Mouse (Mus musculus) limb, embryonic 11.5 days (tissue): ENCODE measurements at regions not wholly inside any gene's neighbourhood (a gene's known extent, or its start where the extent isn't known, plus 50 kb on each side); places are given as distances from the start of the nearest gene placed in this dataset.

Experiments
- ATAC-seq: fragments of 200-750 bp; cut with Nextera tagmentation; 2 replicates; pipeline ENCODE4 v1.8.0; 2017; ENCODE audit warnings: low read depth; ENCODE audit not compliant: insufficient number of reproducible peaks, low FRiP score, low TSS enrichment
- DNase-seq: peaks from one replicate; pipeline ENCODE4 v3.0.0-alpha.2; 2015; ENCODE audit warnings: low spot score
- H3K27ac ChIP-seq: fragments of 300-500 bp; sonication (generic); replicated peaks from 2 replicates; pipeline ENCODE4 v1.5.1; 2014; ENCODE audit warnings: low read depth, mild to moderate bottlenecking, low read length
- H3K27me3 ChIP-seq: fragments of 300-500 bp; sonication (generic); 2 replicates; pipeline ENCODE4 v1.6.1; 2014; ENCODE audit warnings: mild to moderate bottlenecking, low read length, mixed read lengths; ENCODE audit not compliant: control insufficient read depth, insufficient read depth
- H3K36me3 ChIP-seq: fragments of 300-500 bp; sonication (generic); 2 replicates; pipeline ENCODE4 v1.6.1; 2014; ENCODE audit warnings: mild to moderate bottlenecking, low read length, moderate library complexity, mixed read lengths; ENCODE audit not compliant: control insufficient read depth, insufficient read depth
- H3K4me1 ChIP-seq: fragments of 300-500 bp; sonication (generic); 2 replicates; pipeline ENCODE4 v1.6.1; 2014; ENCODE audit warnings: low read length, mixed read lengths; ENCODE audit not compliant: control insufficient read depth, insufficient read depth
- H3K4me2 ChIP-seq: fragments of 300-500 bp; sonication (generic); 2 replicates; pipeline ENCODE4 v1.6.1; 2014; ENCODE audit warnings: low read depth, mild to moderate bottlenecking, moderate library complexity; ENCODE audit not compliant: severe bottlenecking
- H3K4me3 ChIP-seq: fragments of 300-500 bp; sonication (generic); 2 replicates; pipeline ENCODE4 v1.5.1; 2014; ENCODE audit warnings: low read depth, low read length
- H3K9ac ChIP-seq: fragments of 300-500 bp; sonication (generic); 2 replicates; pipeline ENCODE4 v1.6.1; 2014; ENCODE audit warnings: mild to moderate bottlenecking, low read length
- H3K9me3 ChIP-seq: fragments of 300-500 bp; sonication (generic); 2 replicates; pipeline ENCODE4 v1.6.1; 2016; ENCODE audit warnings: low read length; ENCODE audit not compliant: control insufficient read depth
- whole genome bisulfite sequencing: fragments of 180-500 bp; shearing (Covaris S2); extraction: QIAGEN DNeasy Blood & Tissue Kit; methylation state at CpG from one replicate; pipeline ENCODE4 v1.1.7; 2014; 5-methylcytosine and 5-hydroxymethylcytosine counted together

- no peaks in the 10 kb centered on the region for H3K9me3 ChIP-seq
- H3K4me1 ChIP-seq = no peaks in the 10 kb centered on the region
- no peak overlapping the region for H3K27ac ChIP-seq
- ATAC-seq (no peak), DNase-seq (no peak)
- no peaks in the 10 kb centered on the region for H3K27me3 ChIP-seq
- H3K4me3 ChIP-seq = no peak overlapping the region
- 60% methylated on average over 6 of the region's 6 CpGs for WGBS
- H3K36me3 ChIP-seq = no peaks in the 10 kb centered on the region
- no peak overlapping the region for H3K9ac ChIP-seq
- H3K4me2 ChIP-seq = no peak overlapping the region
These were observed 663.3 kb downstream of the Fgf12 start for GRCm38 (mm10) chr16:28089489-28090134.

GRCm38 (mm10) chr16:28104255-28105076, 648.4 kb downstream of the Fgf12 start:
- ATAC-seq = no peak
- H3K27me3 ChIP-seq = no peaks in the 10 kb centered on the region
- H3K4me3 ChIP-seq = no peak overlapping the region

GRCm38 (mm10) chr16:28105085-28105484, 647.8 kb downstream of the Fgf12 start:
- no peak for ATAC-seq
- no peak overlapping the region for H3K27ac ChIP-seq
- DNase-seq = no peak

More at GRCm38 (mm10) chr16:28104255-28105076, 648.4 kb downstream of the Fgf12 start:
- Histone ChIP-seq H3K4me1 (no peaks in the 10 kb centered on the region), H3K9me3 (no peaks in the 10 kb centered on the region), H3K9ac (no peak overlapping the region), H3K36me3 (no peaks in the 10 kb centered on the region), H3K4me2 (no peak overlapping the region), H3K27ac (no peak overlapping the region)
- DNase-seq = no peak
- 29% methylated on average over 9 of the region's 9 CpGs for WGBS

GRCm38 (mm10) chr16:28105866-28106265, 647.0 kb downstream of the Fgf12 start:
- Histone ChIP-seq H3K9me3 (no peaks in the 10 kb centered on the region), H3K36me3 (no peaks in the 10 kb centered on the region), H3K4me1 (no peaks in the 10 kb centered on the region), H3K9ac (no peak overlapping the region), H3K27ac (no peak overlapping the region), H3K4me3 (no peak overlapping the region), H3K27me3 (no peaks in the 10 kb centered on the region), H3K4me2 (no peak overlapping the region)
- WGBS = 78% methylated on average over 7 of the region's 7 CpGs
- ATAC-seq (no peak), DNase-seq (no peak)

More at GRCm38 (mm10) chr16:28105085-28105484, 647.8 kb downstream of the Fgf12 start:
- H3K4me2 ChIP-seq = no peak overlapping the region
- no peaks in the 10 kb centered on the region for H3K36me3 ChIP-seq
- no peak overlapping the region for H3K4me3 ChIP-seq
- H3K9ac ChIP-seq = no peak overlapping the region
- 40% methylated on average over 7 of the region's 7 CpGs for whole genome bisulfite sequencing
- no peaks in the 10 kb centered on the region for H3K4me1 ChIP-seq
- H3K9me3 ChIP-seq = no peaks in the 10 kb centered on the region
- H3K27me3 ChIP-seq = no peaks in the 10 kb centered on the region

GRCm38 (mm10) chr16:28109771-28110170, 643.1 kb downstream of the Fgf12 start:
- no peaks in the 10 kb centered on the region for H3K36me3 ChIP-seq
- H3K27me3 ChIP-seq = no peaks in the 10 kb centered on the region
- WGBS = 84% methylated on average over 1 of the region's 1 CpGs
- H3K9ac ChIP-seq = no peak overlapping the region
- no peak for ATAC-seq
- DNase-seq = no peak
- no peaks in the 10 kb centered on the region for H3K4me1 ChIP-seq
- no peak overlapping the region for H3K27ac ChIP-seq
- no peak overlapping the region for H3K4me2 ChIP-seq
- H3K9me3 ChIP-seq = no peaks in the 10 kb centered on the region
- H3K4me3 ChIP-seq = no peak overlapping the region
